Mouse (Mus musculus): ENCODE measurements around the gene Gm867. TPM values are rescaled to one million over a fixed set of nuclear protein-coding genes. Genes with fewer than 3 reads are reported as not detected.

Gene Gm867
- polyA plus RNA-seq, 1 experiment from 2014 or later, result 0.39 TPM

DNA sequence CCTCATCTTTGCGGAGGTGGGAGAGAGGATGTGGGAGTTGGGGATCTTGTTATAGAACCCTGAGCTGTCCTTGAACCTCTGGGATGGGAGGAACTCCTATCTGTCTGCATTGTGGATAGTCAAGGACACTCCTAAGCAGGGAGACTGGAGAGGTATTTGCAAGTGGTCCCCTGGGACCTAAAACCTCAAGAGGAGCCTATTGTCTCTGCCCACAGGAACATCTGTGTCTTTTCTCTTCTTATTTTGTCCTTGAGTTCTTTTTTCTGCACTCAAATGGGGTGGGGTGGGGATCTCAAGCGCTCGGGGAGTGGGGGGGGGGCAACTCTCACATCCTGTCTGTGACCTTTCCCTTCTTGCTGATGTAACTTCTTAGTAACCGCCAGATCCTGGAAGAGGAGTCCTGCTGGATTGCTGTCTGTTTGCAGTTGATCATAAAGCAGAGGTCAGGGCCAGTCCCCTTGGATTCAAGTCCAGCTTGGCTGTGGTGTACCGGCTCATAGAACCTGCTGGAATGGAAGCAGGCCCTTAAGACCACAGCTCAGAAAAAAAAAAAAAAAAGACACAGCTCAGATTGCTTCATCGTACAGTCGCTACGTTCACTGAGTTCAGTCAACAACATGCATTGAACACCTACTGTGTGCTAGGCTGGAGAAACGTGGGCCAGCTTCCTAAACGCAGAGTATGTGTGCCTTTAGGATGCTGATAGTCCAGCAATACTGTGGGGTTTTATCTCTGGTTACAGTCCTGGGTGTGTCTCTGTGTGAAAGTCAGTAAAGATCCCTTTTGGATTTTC is 2.4 kb downstream of the Gm867 start:
- 63% methylated on average over 10 of the region's 10 CpGs for WGBS
- H3K9me3 ChIP-seq (replicated peaks; ENCODE audit: low read length), result no peaks in the 10 kb centered on the region
- peak; percentile 39 for DNase-seq (ENCODE audit: low spot score)

DNA sequence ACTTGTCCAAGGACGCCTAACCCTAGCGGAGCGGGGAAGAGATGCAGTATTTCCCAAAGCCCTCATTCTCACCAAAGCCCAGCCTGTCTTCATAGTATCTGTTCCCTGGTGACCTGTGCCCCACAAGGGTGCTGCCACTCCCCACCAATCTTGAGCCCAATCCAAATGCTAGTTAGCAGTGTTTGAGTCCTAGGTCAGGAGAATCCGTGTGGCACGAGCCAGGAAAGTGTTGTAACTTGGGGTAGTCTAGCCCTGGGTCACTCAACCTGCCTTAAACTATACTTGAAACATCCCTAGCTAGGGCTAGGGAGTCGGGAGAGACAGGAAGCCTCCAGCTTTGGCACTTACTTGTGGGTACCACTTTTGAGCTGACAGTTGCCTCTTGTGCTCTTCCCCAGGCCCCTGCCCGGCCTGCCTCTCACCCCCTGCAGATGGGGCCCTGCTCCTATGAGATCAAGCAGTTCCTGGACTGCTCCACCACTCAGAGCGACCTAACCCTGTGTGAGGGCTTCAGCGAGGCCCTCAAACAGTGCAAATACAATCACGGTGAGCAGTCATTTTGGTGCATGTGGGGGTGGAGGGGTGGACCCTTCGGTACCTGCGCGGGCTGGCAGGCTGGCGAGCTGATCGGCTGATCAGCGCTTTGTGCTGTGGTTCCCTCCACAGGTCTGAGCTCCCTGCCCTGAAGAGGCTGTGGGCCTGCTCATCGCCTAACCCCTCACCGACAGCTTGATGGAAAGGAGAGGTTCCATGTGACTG is 3.4 kb downstream of the Gm867 start:
- DNase-seq (ENCODE audit: low spot score) (no peak), ATAC-seq (replicated peaks; ENCODE audit: low FRiP score, low read depth) (no peak)
- Histone ChIP-seq H3K4me3 (replicated peaks; ENCODE audit: low read depth, low read length) (no peak overlapping the region), H3K4me1 (replicated peaks; ENCODE audit: insufficient read depth, low read length) (peaks cover 15% of the 10 kb centered on the region), H3K36me3 (ENCODE audit: insufficient read depth, low read length) (no peaks in the 10 kb centered on the region), H3K9ac (ENCODE audit: low read depth, low read length) (peak overlapping the region; percentile 18; the same call in 1 of the 2 replicates), H3K27me3 (ENCODE audit: insufficient read depth, low read length) (peaks cover 3% of the 10 kb centered on the region; the same call in 1 of the 2 replicates), H3K27ac (0 out of 2 replicates have a peak overlapping the region, but pooled peaks have one; percentile 5), H3K4me2 (ENCODE audit: low read length) (peak overlapping the region; percentile 61), H3K9me3 (replicated peaks; ENCODE audit: low read length) (no peaks in the 10 kb centered on the region)
- 56% methylated on average over 18 of the region's 18 CpGs for WGBS
- no peak for TF ChIP-seq CTCF (IDR thresholded peaks at IDR 0.05; ENCODE audit: low read depth)

More for the DNA sequence above, 2.4 kb downstream of the Gm867 start:
- no peak for TF ChIP-seq CTCF (IDR thresholded peaks at IDR 0.05; ENCODE audit: low read depth)
- H3K27me3 ChIP-seq (ENCODE audit: insufficient read depth, low read length), result peaks cover 3% of the 10 kb centered on the region; the same call in 1 of the 2 replicates
- no peak overlapping the region for H3K9ac ChIP-seq (ENCODE audit: low read depth, low read length)
- peak overlapping the region; percentile 61; the same call in 1 of the 2 replicates for H3K4me2 ChIP-seq (ENCODE audit: low read length)
- no peak overlapping the region for H3K4me3 ChIP-seq (replicated peaks; ENCODE audit: low read depth, low read length)
- no peaks in the 10 kb centered on the region for H3K36me3 ChIP-seq (ENCODE audit: insufficient read depth, low read length)
- no peak for ATAC-seq (replicated peaks; ENCODE audit: low FRiP score, low read depth)
- H3K4me1 ChIP-seq (replicated peaks; ENCODE audit: insufficient read depth, low read length), result 0 out of 2 replicates have a peak, but pooled peaks cover 7% of the 10 kb centered on the region
- H3K27ac ChIP-seq, result no peak overlapping the region

DNA sequence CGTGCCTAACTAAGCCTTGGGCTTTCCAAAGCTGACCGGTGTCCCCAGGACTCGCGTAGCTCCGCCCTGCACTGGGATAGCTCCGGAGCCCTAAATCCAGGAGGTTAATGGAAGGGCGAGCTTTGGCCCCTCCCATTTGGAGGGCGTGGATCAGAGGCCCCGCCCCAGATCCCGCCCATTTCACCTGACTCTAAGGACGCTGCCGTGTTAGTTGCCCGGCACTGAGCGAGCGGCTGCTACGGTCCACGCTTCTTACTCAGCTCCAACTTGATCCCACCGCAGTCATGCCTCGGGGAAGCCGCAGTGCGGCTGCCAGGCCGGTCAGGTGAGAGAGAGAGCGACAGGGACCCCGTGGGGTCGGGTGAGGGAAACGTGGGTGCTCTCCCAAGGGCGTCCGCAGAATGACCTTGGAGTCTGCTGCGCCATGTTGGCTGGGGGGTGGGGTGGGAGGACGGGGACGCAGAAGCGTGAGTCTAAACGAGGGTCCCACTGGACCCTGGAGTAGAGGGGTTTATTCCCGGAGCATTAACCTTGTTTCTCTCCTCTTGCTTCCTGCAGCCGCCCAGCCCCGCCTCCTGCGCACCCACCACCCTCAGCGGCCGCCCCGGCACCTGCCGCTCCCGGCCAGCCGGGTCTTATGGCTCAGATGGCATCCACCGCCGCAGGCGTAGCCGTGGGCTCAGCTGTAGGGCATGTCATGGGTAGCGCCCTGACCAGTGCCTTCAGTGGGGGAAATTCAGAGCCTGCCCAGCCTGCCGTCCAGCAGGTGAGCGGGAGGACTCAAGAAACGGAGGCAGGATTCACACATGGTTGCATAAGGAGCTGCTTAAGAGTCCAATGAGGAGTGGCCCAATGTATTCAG is 4.6 kb downstream of the Gm867 start, which contains the start of gene Mmp11:
Gene Mmp11 (minus strand): TSS at position 817 of the 862 bp plus-strand sequence.
- peaks cover 3% of the 10 kb centered on the region; the same call in 1 of the 2 replicates for H3K27me3 ChIP-seq (ENCODE audit: insufficient read depth, low read length)
- 2% methylated on average over 50 of the region's 51 CpGs for WGBS
- H3K4me1 ChIP-seq (replicated peaks; ENCODE audit: insufficient read depth, low read length), result peaks cover 24% of the 10 kb centered on the region
- H3K9ac ChIP-seq (ENCODE audit: low read depth, low read length), result peak within 1 kb of the TSS; percentile 71
- H3K4me2 ChIP-seq (ENCODE audit: low read length), result peak within 1 kb of the TSS; percentile 61
- DNase-seq (ENCODE audit: low spot score) (peak; percentile 81), ATAC-seq (replicated peaks; ENCODE audit: low FRiP score, low read depth) (peak; percentile 80)
- H3K27ac ChIP-seq, result peak within 1 kb of the TSS; percentile 85
- peak within 1 kb of the TSS; percentile 48 for H3K4me3 ChIP-seq (replicated peaks; ENCODE audit: low read depth, low read length)
- no peak for TF ChIP-seq CTCF (IDR thresholded peaks at IDR 0.05; ENCODE audit: low read depth)
- H3K9me3 ChIP-seq (replicated peaks; ENCODE audit: low read length), result no peaks in the 10 kb centered on the region
- no peaks in the 10 kb centered on the region for H3K36me3 ChIP-seq (ENCODE audit: insufficient read depth, low read length)

DNA sequence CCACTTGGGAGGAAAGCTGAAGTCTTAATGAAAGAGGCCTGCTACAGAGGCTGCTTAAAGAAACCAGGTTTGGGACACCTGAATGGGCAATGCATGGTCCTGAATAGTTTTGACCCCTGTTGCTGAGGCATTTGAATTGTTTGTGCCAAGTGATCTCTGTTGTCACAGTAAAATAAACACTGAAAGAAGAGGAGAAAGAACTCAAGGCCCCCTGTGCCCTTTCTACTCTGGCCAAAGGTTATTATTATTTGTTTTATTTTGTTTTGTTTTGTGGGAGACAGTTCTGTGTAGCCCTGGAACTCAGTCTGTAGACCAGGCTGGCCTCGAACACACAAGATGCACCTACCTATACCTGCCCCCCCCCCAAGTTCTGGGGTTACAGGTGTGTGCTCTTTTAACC is 5.5 kb downstream of the Gm867 start:
- no peak for ATAC-seq (replicated peaks; ENCODE audit: low FRiP score, low read depth)
- 59% methylated on average over 1 of the region's 1 CpGs for WGBS
- DNase-seq (ENCODE audit: low spot score), result no peak
- Histone ChIP-seq H3K4me2 (ENCODE audit: low read length) (peak overlapping the region; percentile 61), H3K27ac (no peak overlapping the region), H3K9me3 (replicated peaks; ENCODE audit: low read length) (no peaks in the 10 kb centered on the region), H3K36me3 (ENCODE audit: insufficient read depth, low read length) (no peaks in the 10 kb centered on the region), H3K4me1 (replicated peaks; ENCODE audit: insufficient read depth, low read length) (peaks cover 28% of the 10 kb centered on the region), H3K27me3 (ENCODE audit: insufficient read depth, low read length) (peaks cover 3% of the 10 kb centered on the region; the same call in 1 of the 2 replicates), H3K4me3 (replicated peaks; ENCODE audit: low read depth, low read length) (no peak overlapping the region; the same call in 1 of the 2 replicates), H3K9ac (ENCODE audit: low read depth, low read length) (no peak overlapping the region)
- no peak for TF ChIP-seq CTCF (IDR thresholded peaks at IDR 0.05; ENCODE audit: low read depth)

DNA sequence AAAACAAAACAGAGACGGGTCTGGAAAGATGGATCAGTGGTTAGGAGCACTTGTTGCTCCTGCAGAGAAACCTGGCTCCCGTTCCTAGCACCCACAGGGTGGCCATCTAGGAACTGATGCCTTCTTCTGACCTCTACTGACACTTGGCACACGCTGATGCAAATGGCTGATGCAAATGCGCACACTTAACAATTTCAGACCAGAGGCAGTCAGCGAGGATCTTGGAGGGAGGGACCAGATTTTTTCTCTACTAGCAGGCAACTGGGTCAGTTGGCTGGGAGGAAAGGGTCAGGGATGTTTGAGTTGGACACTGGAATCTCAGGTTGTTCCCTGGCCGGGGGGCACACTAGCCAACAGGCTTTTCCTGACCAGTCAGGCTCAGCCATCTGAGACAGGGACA is 7.6 kb downstream of the Gm867 start, which contains the start of gene Chchd10:
Gene Chchd10 (plus strand): TSS at position 240 of the 400 bp plus-strand sequence.
- peaks cover 28% of the 10 kb centered on the region for H3K4me1 ChIP-seq (replicated peaks; ENCODE audit: insufficient read depth, low read length)

More for the DNA sequence above, 7.6 kb downstream of the Gm867 start, which contains the start of gene Chchd10:
- Histone ChIP-seq H3K36me3 (ENCODE audit: insufficient read depth, low read length) (no peaks in the 10 kb centered on the region), H3K27me3 (ENCODE audit: insufficient read depth, low read length) (peaks cover 3% of the 10 kb centered on the region; the same call in 1 of the 2 replicates), H3K9me3 (replicated peaks; ENCODE audit: low read length) (no peaks in the 10 kb centered on the region), H3K4me2 (ENCODE audit: low read length) (peak within 1 kb of the TSS; percentile 82), H3K27ac (no peak within 1 kb of the TSS), H3K9ac (ENCODE audit: low read depth, low read length) (peak within 1 kb of the TSS; percentile 72), H3K4me3 (replicated peaks; ENCODE audit: low read depth, low read length) (peak within 1 kb of the TSS; percentile 46)
- ATAC-seq (replicated peaks; ENCODE audit: low FRiP score, low read depth) (no peak), DNase-seq (ENCODE audit: low spot score) (no peak)
- 27% methylated on average over 6 of the region's 6 CpGs for WGBS
- TF ChIP-seq CTCF (IDR thresholded peaks at IDR 0.05; ENCODE audit: low read depth), result no peak
